Mouse (Mus musculus): ENCODE data around the gene Lpin1. TPM values are rescaled to one million over a fixed set of nuclear protein-coding genes. Genes with fewer than 3 reads are reported as not detected.

Lpin1 gene
- total and polyA plus RNA-seq, 2 experiments, result 19.8 to 118 TPM

- DNase-seq (ENCODE audit: extremely low read depth, low read depth, low spot score), result no peak
- Histone ChIP-seq H3K4me1 (ENCODE audit: control insufficient read depth, insufficient read depth, low read length) (peaks cover 8% of the 10 kb centered on the region), H3K27ac (replicated peaks; ENCODE audit: insufficient read depth, low read depth, low read length) (no peak overlapping the region), H3K9ac (ENCODE audit: low read depth, low read length) (no peak overlapping the region), H3K27me3 (ENCODE audit: control insufficient read depth, insufficient read depth, low read length) (no peaks in the 10 kb centered on the region), H3K4me3 (ENCODE audit: insufficient read depth, low read depth, low read length) (no peak overlapping the region), H3K36me3 (ENCODE audit: control insufficient read depth, insufficient read depth, low read length) (no peaks in the 10 kb centered on the region), H3K79me2 (ENCODE audit: control insufficient read depth, insufficient read depth, low read length) (peaks cover 14% of the 10 kb centered on the region; the same call in 1 of the 2 replicates)
- TF ChIP-seq POLR2A (IDR thresholded peaks at IDR 0.05; ENCODE audit: extremely low read depth, insufficient read depth, low read length), result no peak
- no peak for TF ChIP-seq CTCF (IDR thresholded peaks at IDR 0.05; ENCODE audit: low read depth, low read length)
- 87% methylated on average over 7 of the region's 7 CpGs for WGBS
These were observed 17.8 kb downstream of the Lpin1 start for GRCm38 (mm10) chr12:16593014-16593413.

- Histone ChIP-seq H3K27ac (replicated peaks; ENCODE audit: insufficient read depth, low read depth, low read length) (no peak overlapping the region), H3K79me2 (ENCODE audit: control insufficient read depth, insufficient read depth, low read length) (peaks cover 18% of the 10 kb centered on the region; the same call in 1 of the 2 replicates), H3K36me3 (ENCODE audit: control insufficient read depth, insufficient read depth, low read length) (0 out of 2 replicates have a peak, but pooled peaks cover under 1% of the 10 kb centered on the region), H3K27me3 (ENCODE audit: control insufficient read depth, insufficient read depth, low read length) (no peaks in the 10 kb centered on the region), H3K4me3 (ENCODE audit: insufficient read depth, low read depth, low read length) (no peak overlapping the region), H3K9ac (ENCODE audit: low read depth, low read length) (no peak overlapping the region), H3K4me1 (ENCODE audit: control insufficient read depth, insufficient read depth, low read length) (peaks cover 8% of the 10 kb centered on the region)
- TF ChIP-seq CTCF (IDR thresholded peaks at IDR 0.05; ENCODE audit: low read depth, low read length), result no peak
- no peak for TF ChIP-seq POLR2A (IDR thresholded peaks at IDR 0.05; ENCODE audit: extremely low read depth, insufficient read depth, low read length)
- 84% methylated on average over 5 of the region's 5 CpGs for WGBS
- no peak for DNase-seq (ENCODE audit: extremely low read depth, low read depth, low spot score)
These were observed 18.3 kb downstream of the Lpin1 start for GRCm38 (mm10) chr12:16592451-16592850.

- Histone ChIP-seq H3K79me2 (ENCODE audit: control insufficient read depth, insufficient read depth, low read length) (peaks cover 26% of the 10 kb centered on the region; the same call in 1 of the 2 replicates), H3K4me1 (ENCODE audit: control insufficient read depth, insufficient read depth, low read length) (peaks cover 8% of the 10 kb centered on the region), H3K36me3 (ENCODE audit: control insufficient read depth, insufficient read depth, low read length) (peaks cover 5% of the 10 kb centered on the region; the same call in 1 of the 2 replicates), H3K27me3 (ENCODE audit: control insufficient read depth, insufficient read depth, low read length) (no peaks in the 10 kb centered on the region), H3K9ac (ENCODE audit: low read depth, low read length) (peak overlapping the region; percentile 48), H3K4me3 (ENCODE audit: insufficient read depth, low read depth, low read length) (peak overlapping the region; percentile 26; the same call in 1 of the 2 replicates), H3K27ac (replicated peaks; ENCODE audit: insufficient read depth, low read depth, low read length) (peak overlapping the region; percentile 91)
- DNase-seq (ENCODE audit: extremely low read depth, low read depth, low spot score), result peak; percentile 94
- TF ChIP-seq POLR2A (IDR thresholded peaks at IDR 0.05; ENCODE audit: extremely low read depth, insufficient read depth, low read length) (no peak), CTCF (IDR thresholded peaks at IDR 0.05; ENCODE audit: low read depth, low read length) (0 out of 2 replicates have a peak, but pooled peaks have one; percentile 0)
- WGBS, result 33% methylated on average over 15 of the region's 15 CpGs
These were observed 19.1 kb downstream of the Lpin1 start for GRCm38 (mm10) chr12:16591453-16592200.

- H3K79me2 ChIP-seq (ENCODE audit: control insufficient read depth, insufficient read depth, low read length), result peaks cover 40% of the 10 kb centered on the region
- H3K27me3 ChIP-seq (ENCODE audit: control insufficient read depth, insufficient read depth, low read length), result no peaks in the 10 kb centered on the region
- peaks cover 10% of the 10 kb centered on the region for H3K4me1 ChIP-seq (ENCODE audit: control insufficient read depth, insufficient read depth, low read length)
- TF ChIP-seq POLR2A (IDR thresholded peaks at IDR 0.05; ENCODE audit: extremely low read depth, insufficient read depth, low read length), result no peak
- no peak for TF ChIP-seq CTCF (IDR thresholded peaks at IDR 0.05; ENCODE audit: low read depth, low read length)
- peak overlapping the region; percentile 91 for H3K27ac ChIP-seq (replicated peaks; ENCODE audit: insufficient read depth, low read depth, low read length)
- peak; percentile 72 for DNase-seq (ENCODE audit: extremely low read depth, low read depth, low spot score)
- H3K4me3 ChIP-seq (ENCODE audit: insufficient read depth, low read depth, low read length), result peak overlapping the region; percentile 42; the same call in 1 of the 2 replicates
- peak overlapping the region; percentile 67; the same call in 1 of the 2 replicates for H3K9ac ChIP-seq (ENCODE audit: low read depth, low read length)
- 10% methylated on average over 4 of the region's 4 CpGs for WGBS
- H3K36me3 ChIP-seq (ENCODE audit: control insufficient read depth, insufficient read depth, low read length), result peaks cover 17% of the 10 kb centered on the region
These were observed 20.8 kb downstream of the Lpin1 start for GRCm38 (mm10) chr12:16589966-16590365.

GRCm38 (mm10) chr12:16589204-16589949 lies 21.4 kb downstream of the Lpin1 start:
- DNase-seq (ENCODE audit: extremely low read depth, low read depth, low spot score), result peak; percentile 83
- 1% methylated on average over 36 of the region's 36 CpGs for WGBS
- H3K9ac ChIP-seq (ENCODE audit: low read depth, low read length), result peak overlapping the region; percentile 93
- peaks cover 13% of the 10 kb centered on the region for H3K4me1 ChIP-seq (ENCODE audit: control insufficient read depth, insufficient read depth, low read length)
- peaks cover 41% of the 10 kb centered on the region for H3K79me2 ChIP-seq (ENCODE audit: control insufficient read depth, insufficient read depth, low read length)
- peak overlapping the region; percentile 94 for H3K27ac ChIP-seq (replicated peaks; ENCODE audit: insufficient read depth, low read depth, low read length)
- TF ChIP-seq POLR2A (IDR thresholded peaks at IDR 0.05; ENCODE audit: extremely low read depth, insufficient read depth, low read length) (peak; percentile 96), CTCF (IDR thresholded peaks at IDR 0.05; ENCODE audit: low read depth, low read length) (no peak)
- peak overlapping the region; percentile 87 for H3K4me3 ChIP-seq (ENCODE audit: insufficient read depth, low read depth, low read length)
- H3K36me3 ChIP-seq (ENCODE audit: control insufficient read depth, insufficient read depth, low read length), result peaks cover 20% of the 10 kb centered on the region
- no peaks in the 10 kb centered on the region for H3K27me3 ChIP-seq (ENCODE audit: control insufficient read depth, insufficient read depth, low read length)

Data from liver, adult 2 months (tissue).